Mouse (Mus musculus): ENCODE data around the gene Gm49388.

- TF ChIP-seq CTCF (IDR thresholded peaks at IDR 0.05; ENCODE audit: control insufficient read depth, insufficient read depth, low read length) (no peak), POLR2A (IDR thresholded peaks at IDR 0.05; ENCODE audit: borderline replicate concordance, control insufficient read depth, low read depth, low read length) (no peak)
Measured at GRCm38 (mm10) chr7:127799738-127800137, 14.3 kb downstream of the Gm49388 start.

All from bone marrow, adult 2 months (tissue).